Mouse (Mus musculus) heart, embryonic 14.5 days (tissue): ENCODE results near the gene Krt16. TPM values are rescaled to one million over a fixed set of nuclear protein-coding genes. Genes with fewer than 3 reads are reported as not detected.

ENCODE experiments used
- ATAC-seq: fragments of 200-750 bp; cut with Nextera tagmentation; 2 replicates; pipeline ENCODE4 v1.8.0; 2017; ENCODE audit warnings: low read depth, moderate TSS enrichment; ENCODE audit not compliant: insufficient number of reproducible peaks, insufficient read depth, low FRiP score
- H3K27ac ChIP-seq, 2 experiments: fragments of 200-500 bp in 1 of 2; fragments of 300-500 bp in 1 of 2; sonication (generic) in 1 of 2; replicated peaks in 1 of 2; 2 replicates each; pipeline ENCODE4 v1.5.1; 2012 to 2014; ENCODE audit warnings: low read depth in 2 of 2, low read length in 2 of 2, control low read depth in 1 of 2, mild to moderate bottlenecking in 1 of 2, mixed read lengths in 1 of 2; ENCODE audit not compliant: control insufficient read depth in 1 of 2, insufficient read depth in 1 of 2
- H3K27me3 ChIP-seq: fragments of 300-500 bp; sonication (generic); 2 replicates; pipeline ENCODE4 v1.6.1; 2014; ENCODE audit warnings: mild to moderate bottlenecking, low read length, control low read depth; ENCODE audit not compliant: control insufficient read depth, insufficient read depth
- H3K36me3 ChIP-seq: fragments of 300-500 bp; sonication (generic); 2 replicates; pipeline ENCODE4 v1.6.1; 2014; ENCODE audit warnings: mild to moderate bottlenecking, control low read depth, low read length, mixed read lengths; ENCODE audit not compliant: control insufficient read depth, insufficient read depth
- H3K4me1 ChIP-seq, 2 experiments: fragments of 200-500 bp in 1 of 2; fragments of 300-500 bp in 1 of 2; sonication (generic) in 1 of 2; 2 replicates each; pipeline ENCODE4 v1.6.1; 2012 to 2014; ENCODE audit warnings: low read length in 2 of 2, control low read depth in 1 of 2, mixed read lengths in 1 of 2; ENCODE audit not compliant: control insufficient read depth in 2 of 2, insufficient read depth in 2 of 2
- H3K4me2 ChIP-seq: fragments of 300-500 bp; sonication (generic); 2 replicates; pipeline ENCODE4 v1.6.1; 2014; ENCODE audit warnings: mild to moderate bottlenecking, low read length
- H3K4me3 ChIP-seq, 2 experiments: fragments of 200-500 bp in 1 of 2; fragments of 300-500 bp in 1 of 2; sonication (generic) in 1 of 2; 2 replicates each; pipeline ENCODE4 v1.5.1; 2012 to 2014; ENCODE audit warnings: low read length in 2 of 2, mild to moderate bottlenecking in 2 of 2, control low read depth in 1 of 2, low read depth in 1 of 2, moderate library complexity in 1 of 2; ENCODE audit not compliant: control insufficient read depth in 1 of 2, insufficient read depth in 1 of 2
- H3K9ac ChIP-seq: fragments of 300-500 bp; sonication (generic); 2 replicates; pipeline ENCODE4 v1.6.1; 2014; ENCODE audit warnings: mild to moderate bottlenecking, low read length
- H3K9me3 ChIP-seq: fragments of 300-500 bp; sonication (generic); 2 replicates; pipeline ENCODE4 v1.6.1; 2016; ENCODE audit warnings: low read length, control low read depth; ENCODE audit not compliant: control insufficient read depth
- WGBS: fragments of 180-500 bp; shearing (Covaris S2); extraction: QIAGEN DNeasy Blood & Tissue Kit; methylation state at CpG from one replicate; pipeline ENCODE4 v1.1.7; 2014; 5-methylcytosine and 5-hydroxymethylcytosine counted together
- polyA plus RNA-seq: library from polyadenylated mRNA; unstranded; fragments of >200 nt; fragmentation: Nextera tagmentation; extraction: Ambion mirVana; gene quantifications from 2 replicates; pipeline ENCODE4 v1.2.1, GENCODE M21; 2014

Krt16 gene
- polyA plus RNA-seq, 1 experiment from 2014 or later = not detected

DNA sequence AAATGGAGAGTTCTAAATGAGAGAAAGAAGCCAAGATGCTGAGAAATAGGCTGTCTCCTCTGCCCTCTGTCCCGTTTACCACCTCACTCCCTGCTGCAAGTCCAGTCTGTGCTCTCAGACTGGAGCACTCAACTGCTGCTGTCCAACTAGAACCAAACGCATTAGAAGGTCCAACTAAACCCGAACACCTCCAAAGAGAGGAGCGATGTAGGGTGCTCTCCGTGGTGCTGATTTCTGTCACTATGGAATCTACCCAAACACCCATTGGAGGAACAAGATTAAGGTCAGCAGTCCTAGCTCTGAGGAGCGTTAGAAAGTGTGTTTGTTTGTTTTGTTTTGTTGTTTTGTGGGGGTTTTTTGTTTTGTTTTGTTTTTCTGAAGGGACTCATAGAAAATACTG, 45.3 kb downstream of the Krt16 start:
- WGBS = 10% methylated on average over 6 of the region's 6 CpGs
- ATAC-seq = no peak
- Histone ChIP-seq H3K27ac (no peak overlapping the region), H3K9ac (no peak overlapping the region), H3K9me3 (no peaks in the 10 kb centered on the region), H3K4me1 (no peaks in the 10 kb centered on the region), H3K36me3 (no peaks in the 10 kb centered on the region), H3K4me2 (no peak overlapping the region), H3K4me3 (no peak overlapping the region), H3K27me3 (no peaks in the 10 kb centered on the region)

- H3K4me3 ChIP-seq = no peak overlapping the region
- no peaks in the 10 kb centered on the region for H3K36me3 ChIP-seq
- H3K9ac ChIP-seq = no peak overlapping the region
- H3K4me2 ChIP-seq = no peak overlapping the region
- H3K4me1 ChIP-seq = no peaks in the 10 kb centered on the region
- 84% methylated on average over 4 of the region's 4 CpGs for WGBS
- no peak for ATAC-seq
- no peaks in the 10 kb centered on the region for H3K27me3 ChIP-seq
- H3K27ac ChIP-seq = no peak overlapping the region
- no peaks in the 10 kb centered on the region for H3K9me3 ChIP-seq
Observed at GRCm38 (mm10) chr11:100202906-100203305, 45.8 kb downstream of the Krt16 start.

GRCm38 (mm10) chr11:100200104-100200820, 48.4 kb downstream of the Krt16 start:
- Histone ChIP-seq H3K9me3 (no peaks in the 10 kb centered on the region), H3K36me3 (no peaks in the 10 kb centered on the region), H3K4me3 (no peak overlapping the region), H3K4me1 (no peaks in the 10 kb centered on the region), H3K27me3 (no peaks in the 10 kb centered on the region), H3K4me2 (no peak overlapping the region), H3K27ac (no peak overlapping the region), H3K9ac (no peak overlapping the region)
- 45% methylated on average over 8 of the region's 8 CpGs for WGBS
- ATAC-seq = no peak

DNA sequence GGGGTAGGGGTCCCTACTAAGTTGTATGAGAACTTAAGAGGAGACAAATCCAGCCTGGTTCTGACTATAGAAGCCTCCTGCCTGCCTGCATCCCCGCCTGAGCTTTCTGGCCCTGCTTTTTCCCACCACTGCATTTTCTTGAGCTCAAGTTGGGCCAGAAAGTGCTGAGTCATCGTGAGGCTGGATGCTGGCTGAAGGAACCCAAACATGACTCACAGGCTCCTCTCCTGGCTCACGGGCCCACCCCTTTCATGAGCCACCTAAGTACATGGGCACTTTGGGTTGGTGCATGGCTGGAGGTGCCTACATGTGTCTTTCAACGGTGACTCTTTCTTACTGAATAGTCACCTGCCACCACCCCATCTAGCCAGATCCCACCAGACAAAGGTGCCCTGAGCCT, 50.0 kb downstream of the Krt16 start:
- Histone ChIP-seq H3K9ac (no peak overlapping the region), H3K4me1 (no peaks in the 10 kb centered on the region), H3K27me3 (no peaks in the 10 kb centered on the region), H3K9me3 (no peaks in the 10 kb centered on the region), H3K36me3 (no peaks in the 10 kb centered on the region), H3K27ac (no peak overlapping the region), H3K4me2 (no peak overlapping the region), H3K4me3 (no peak overlapping the region)
- no peak for ATAC-seq
- 58% methylated on average over 4 of the region's 4 CpGs for WGBS

Other genes starting within 250 kb of the Krt16 start
- gene Krt33a, start 232.7 kb downstream of the Krt16 start, polyA plus RNA-seq = not detected in 2 replicates
- gene Krt33b, start 219.0 kb downstream of the Krt16 start, polyA plus RNA-seq = not detected in 2 replicates
- not detected in 2 replicates for gene Krt34, start 207.3 kb downstream of the Krt16 start, polyA plus RNA-seq
- gene Krt31, start 198.4 kb downstream of the Krt16 start, polyA plus RNA-seq = not detected in 2 replicates
- gene Krt32, start 160.7 kb downstream of the Krt16 start, polyA plus RNA-seq = not detected in 2 replicates
- not detected in 2 replicates for gene Krt35, start 152.7 kb downstream of the Krt16 start, polyA plus RNA-seq
- not detected in 2 replicates for gene Krt36, start 143.3 kb downstream of the Krt16 start, polyA plus RNA-seq
- not detected in 2 replicates for gene Krt13, start 127.3 kb downstream of the Krt16 start, polyA plus RNA-seq
- 0.50 TPM in 1 of 2 replicates, not detected in the other for gene Krt15, start 113.0 kb downstream of the Krt16 start, polyA plus RNA-seq
- gene Krt19, start 100.2 kb downstream of the Krt16 start, polyA plus RNA-seq = 30.7 and 35.0 TPM in 2 replicates
- not detected in 2 replicates for gene Krt9, start 55.7 kb downstream of the Krt16 start, polyA plus RNA-seq
- gene Krt14, start 41.4 kb downstream of the Krt16 start, polyA plus RNA-seq = 1.5 and 1.9 TPM in 2 replicates
- 1.4 TPM in 2 replicates for gene Krt17, start 12.1 kb upstream of the Krt16 start, polyA plus RNA-seq
- not detected in 2 replicates for gene Krt42, start 21.0 kb upstream of the Krt16 start, polyA plus RNA-seq
- gene Eif1, start 71.0 kb upstream of the Krt16 start, polyA plus RNA-seq = 1,807 and 1,900 TPM in 2 replicates
- gene Gast, start 85.5 kb upstream of the Krt16 start, polyA plus RNA-seq = not detected in 2 replicates
- 3.4 and 4.3 TPM in 2 replicates for gene Hap1, start 107.2 kb upstream of the Krt16 start, polyA plus RNA-seq
- gene Jup, start 148.9 kb upstream of the Krt16 start, polyA plus RNA-seq = 117 and 118 TPM in 2 replicates
- gene P3h4, start 165.9 kb upstream of the Krt16 start, polyA plus RNA-seq = 54.7 and 58.1 TPM in 2 replicates
- gene Fkbp10, start 166.8 kb upstream of the Krt16 start, polyA plus RNA-seq = 94.5 and 95.3 TPM in 2 replicates
- gene Nt5c3b, start 192.9 kb upstream of the Krt16 start, polyA plus RNA-seq = 95.8 and 102 TPM in 2 replicates
- gene Klhl10, start 193.0 kb upstream of the Krt16 start, polyA plus RNA-seq = 0.36 and 0.44 TPM in 2 replicates
- gene Klhl11, start 223.8 kb upstream of the Krt16 start, polyA plus RNA-seq = 8.6 and 9.3 TPM in 2 replicates